Mouse (Mus musculus): Measurements from ENCODE around the gene Nrap.

The Nrap gene

GRCm38 (mm10) chr19:56364563-56364962 is 25.3 kb downstream of the Nrap start:
- CTCF ChIA-PET: no interaction called here

GRCm38 (mm10) chr19:56363721-56364460 is 25.9 kb downstream of the Nrap start:
- CTCF ChIA-PET: no interaction called here

GRCm38 (mm10) chr19:56358890-56359289 is 30.9 kb downstream of the Nrap start:
- CTCF ChIA-PET: no interaction called here

- CTCF ChIA-PET: interaction anchor here (0.6 kb wide), 1 partner anchor 142 kb away, joined by 3 read pairs; no protein-coding TSS in a partner anchor
Observed at GRCm38 (mm10) chr19:56357374-56357708, 32.5 kb downstream of the Nrap start.

GRCm38 (mm10) chr19:56356480-56357373 is 33.1 kb downstream of the Nrap start:
- CTCF ChIA-PET: interaction anchor here (0.6 to 0.7 kb wide), 2 partner anchors 141 to 179 kb away, joined by 3 to 5 read pairs; no protein-coding TSS in a partner anchor

- CTCF ChIA-PET: no interaction called here
Observed at GRCm38 (mm10) chr19:56355201-56355600, 34.6 kb downstream of the Nrap start.

- CTCF ChIA-PET: no interaction called here
Observed at GRCm38 (mm10) chr19:56353689-56354088, 36.1 kb downstream of the Nrap start.

- CTCF ChIA-PET: no interaction called here
Observed at GRCm38 (mm10) chr19:56349295-56349694, 40.5 kb downstream of the Nrap start.

- CTCF ChIA-PET: interaction anchor here (0.6 kb wide), 1 partner anchor 483 kb away, joined by 5 read pairs; no protein-coding TSS in a partner anchor
Observed at GRCm38 (mm10) chr19:56346750-56347149, 43.1 kb downstream of the Nrap start.

GRCm38 (mm10) chr19:56346016-56346415 is 43.8 kb downstream of the Nrap start:
- CTCF ChIA-PET: no interaction called here

GRCm38 (mm10) chr19:56343869-56344563 is 45.8 kb downstream of the Nrap start:
- CTCF ChIA-PET: no interaction called here

- CTCF ChIA-PET: no interaction called here
Observed at GRCm38 (mm10) chr19:56342006-56342405, 47.8 kb downstream of the Nrap start.

GRCm38 (mm10) chr19:56336826-56337225 is 53.0 kb downstream of the Nrap start:
- CTCF ChIA-PET: no interaction called here

- CTCF ChIA-PET: no interaction called here
Observed at GRCm38 (mm10) chr19:56336321-56336720, 53.5 kb downstream of the Nrap start.

GRCm38 (mm10) chr19:56326243-56326855 is 63.5 kb downstream of the Nrap start:
- CTCF ChIA-PET: no interaction called here

GRCm38 (mm10) chr19:56325676-56326075 is 64.2 kb downstream of the Nrap start:
- CTCF ChIA-PET: no interaction called here

- CTCF ChIA-PET: interaction anchor here (0.6 kb wide), 1 partner anchor 817 kb away, joined by 4 read pairs; no protein-coding TSS in a partner anchor
Observed at GRCm38 (mm10) chr19:56321303-56321920, 68.4 kb downstream of the Nrap start.

GRCm38 (mm10) chr19:56320186-56320860 is 69.5 kb downstream of the Nrap start:
- CTCF ChIA-PET: interaction anchor here (0.7 kb wide), 2 partner anchors 68 to 1132 kb away, joined by 3 to 5 read pairs; partner anchors contain the start of gene Trub1

GRCm38 (mm10) chr19:56319629-56320028 is 70.2 kb downstream of the Nrap start:
- CTCF ChIA-PET: interaction anchor here (0.6 to 0.7 kb wide), 2 partner anchors 228 to 1133 kb away, joined by 3 to 5 read pairs; partner anchors contain the start of gene Trub1

- CTCF ChIA-PET: interaction anchor here (0.6 to 0.7 kb wide), 2 partner anchors 228 to 1133 kb away, joined by 3 to 5 read pairs; partner anchors contain the start of gene Trub1
Observed at GRCm38 (mm10) chr19:56319219-56319618, 70.6 kb downstream of the Nrap start.
